Mouse (Mus musculus) forelimb bud, embryonic 11.5 days (tissue): Measurements from ENCODE around the gene Olfr1462.

ENCODE experiments used
- DNase-seq: peaks from one replicate; pipeline ENCODE4 v3.0.0-alpha.2; 2012; ENCODE audit warnings: low read depth, low spot score

Olfr1462 gene

DNA sequence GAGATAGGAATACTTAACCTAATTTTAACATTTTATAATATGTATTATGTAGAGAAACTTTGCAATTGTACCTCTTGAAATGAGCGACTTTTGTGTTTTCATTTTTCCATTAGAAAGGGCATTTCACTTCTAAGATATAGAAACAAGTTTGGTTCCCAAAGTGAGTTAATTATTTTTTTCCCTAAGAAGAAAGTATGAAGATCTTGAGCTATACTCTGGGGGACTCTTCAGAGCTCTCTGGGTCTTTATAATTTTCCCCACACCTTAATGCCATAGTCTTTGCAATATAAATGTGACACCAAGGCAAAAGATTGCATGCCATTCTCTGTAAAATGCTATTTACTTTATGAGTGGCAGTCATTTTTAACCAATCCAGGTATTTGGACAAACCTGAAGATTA lies at the start of gene Olfr1462:
TSS of gene Olfr1462 (plus strand) at position 301 of the 400 bp plus-strand sequence.
- no peak for DNase-seq

DNA sequence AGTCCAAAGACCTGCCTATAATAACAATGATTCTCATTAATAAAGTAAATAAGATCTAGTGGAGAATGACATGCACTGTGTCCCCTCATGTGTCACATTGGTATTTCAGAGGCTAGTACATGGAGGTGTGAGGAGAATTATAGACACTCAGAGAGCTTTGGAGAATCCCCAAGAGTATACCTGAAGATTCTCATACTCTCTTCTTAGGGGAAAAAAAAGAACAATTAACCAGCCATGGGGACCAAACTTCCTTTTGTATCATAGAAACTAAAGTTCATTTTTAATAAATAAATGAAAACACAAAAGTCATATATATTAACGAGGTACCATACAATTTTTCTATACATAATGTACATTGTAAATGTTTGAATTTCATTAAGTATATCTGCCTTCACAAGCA lies 36.1 kb upstream of the Olfr1462 start, which contains the start of gene Olfr1459:
TSS of gene Olfr1459 (minus strand) at position 101 of the 400 bp plus-strand sequence.
- no peak for DNase-seq

DNA sequence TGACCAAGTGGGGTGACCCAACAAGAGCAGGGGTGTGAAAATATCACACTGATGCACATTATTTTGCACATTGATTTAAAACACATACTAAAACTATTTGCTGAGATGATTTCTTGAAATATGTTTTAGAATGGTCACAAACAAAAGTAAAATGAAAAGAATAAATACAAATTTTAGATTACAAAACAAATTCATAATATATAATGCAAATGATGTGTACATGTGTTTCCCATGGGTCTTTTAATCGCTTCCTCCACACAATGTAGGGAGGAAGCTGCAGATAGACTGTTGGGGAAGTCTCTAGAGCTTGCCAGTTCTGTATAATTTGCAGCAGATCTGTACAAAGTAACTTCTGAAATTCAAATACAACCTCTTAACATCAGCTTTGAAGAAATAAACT lies 22.8 kb upstream of the Olfr1462 start, which contains the start of gene Olfr1461:
TSS of gene Olfr1461 (plus strand) at position 301 of the 400 bp plus-strand sequence.
- no peak for DNase-seq

DNA sequence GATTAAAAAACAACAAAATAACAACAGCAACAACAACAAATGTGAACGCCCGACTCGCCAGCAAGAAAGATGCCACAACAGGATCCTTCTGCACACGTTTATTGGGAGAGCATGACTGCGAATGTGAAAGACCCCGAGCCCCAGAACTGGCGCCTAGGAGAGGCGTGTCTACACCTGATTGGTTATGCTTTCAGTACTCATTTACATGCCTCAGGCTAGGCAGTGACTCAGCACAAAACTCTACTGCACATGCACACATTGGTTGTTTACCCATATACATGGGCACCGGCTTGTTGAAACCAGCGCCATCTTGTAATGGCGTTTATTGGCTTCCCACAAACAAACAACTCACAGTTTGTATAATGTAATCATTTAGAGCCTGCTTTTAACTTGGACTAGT lies 36.1 kb downstream of the Olfr1462 start:
- DNase-seq = no peak

DNA sequence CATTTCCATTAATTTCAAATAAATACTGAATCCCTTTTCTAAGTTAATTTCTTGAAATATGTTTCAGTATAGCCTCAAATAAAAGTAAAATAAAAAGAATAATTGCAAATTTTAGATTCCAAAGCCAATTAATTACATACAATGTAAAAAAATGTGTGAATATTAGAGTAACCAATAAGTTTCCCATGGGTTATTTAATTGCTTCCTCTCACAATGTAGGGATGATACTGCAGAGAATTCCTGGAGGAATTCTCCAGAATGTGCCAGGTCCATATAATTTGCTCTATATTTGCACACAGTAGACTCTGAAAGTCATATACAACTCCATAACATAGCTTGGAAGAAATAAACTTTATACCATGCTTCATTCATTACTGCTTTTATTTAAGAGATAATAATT lies 45.5 kb downstream of the Olfr1462 start, which contains the start of gene Olfr1463:
TSS of gene Olfr1463 (plus strand) at position 301 of the 400 bp plus-strand sequence.
- no peak for DNase-seq
